Mouse (Mus musculus) cerebellum, adult 2 months (tissue): ENCODE data around the gene Afg1l.

Experiments used
- CTCF ChIP-seq: fragments of 200-500 bp; IDR thresholded peaks from 2 replicates; pipeline ENCODE4 v1.5.1; 2011; ENCODE audit warnings: low read depth, mild to moderate bottlenecking, control low read depth, low read length, moderate library complexity, borderline replicate concordance; ENCODE audit not compliant: insufficient read depth
- POLR2A ChIP-seq: fragments of 200-500 bp; IDR thresholded peaks from 2 replicates; pipeline ENCODE4 v1.6.1; 2011; ENCODE audit warnings: low read length, control low read depth, borderline replicate concordance; ENCODE audit not compliant: insufficient read depth

- TF ChIP-seq POLR2A (no peak), CTCF (no peak)
Measured at GRCm38 (mm10) chr10:42501161-42501560, 22.8 kb upstream of the Afg1l start.
